Mouse (Mus musculus): ENCODE results near the gene Ugt1a7c. TPM values are rescaled to one million over a fixed set of nuclear protein-coding genes. Genes with fewer than 3 reads are reported as not detected.
A peak's percentile ranks its signal among the peaks of the same experiment; 100 is the strongest.

Gene Ugt1a7c
- total and polyA plus RNA-seq, 3 experiments = not detected

GRCm38 (mm10) chr1:88205294-88205922, 110.5 kb downstream of the Ugt1a7c start, which contains the start of gene Dnajb3:
Dnajb3 (minus strand) TSS chr1:88205782.
- Histone ChIP-seq H3K4me3 (ENCODE audit: control insufficient read depth in 1 of 2, insufficient read depth in 1 of 2, low read depth in 2 of 2, low read length in 2 of 2) (no peak within 1 kb of the TSS), H3K27me3 (ENCODE audit: control insufficient read depth in 1 of 2, insufficient read depth in 2 of 2, low read length in 2 of 2) (peaks cover 0 to 3% of the 10 kb centered on the region in 2 experiments; a peak in 1 of 4 replicates), H3K79me2 (ENCODE audit: control insufficient read depth, insufficient read depth, low read length, poor library complexity) (no peaks in the 10 kb centered on the region), H3K9me3 (replicated peaks; ENCODE audit: insufficient read depth, low read length) (no peaks in the 10 kb centered on the region), H3K9ac (ENCODE audit: control insufficient read depth, low read depth, low read length, poor library complexity, severe bottlenecking) (no peak within 1 kb of the TSS), H3K27ac (ENCODE audit: control insufficient read depth, low read depth, low read length) (no peak within 1 kb of the TSS), H3K4me1 (ENCODE audit: control insufficient read depth in 1 of 2, insufficient read depth in 2 of 2, low read length in 2 of 2) (no peaks in the 10 kb centered on the region), H3K36me3 (ENCODE audit: control insufficient read depth in 1 of 2, insufficient read depth in 2 of 2, low read length in 2 of 2) (peaks cover 0 to 4% of the 10 kb centered on the region in 2 experiments; a peak in 2 of 4 replicates)
- TF ChIP-seq ZKSCAN1 (IDR thresholded peaks at IDR 0.05; ENCODE audit: low read depth, low read length) = no peak
- TF ChIP-seq ZC3H11A (IDR thresholded peaks at IDR 0.05; ENCODE audit: low read depth, low read length) = no peak
- no peak for TF ChIP-seq SMC3 (IDR thresholded peaks at IDR 0.05; ENCODE audit: low read depth, low read length)
- no peak for TF ChIP-seq UBTF (IDR thresholded peaks at IDR 0.05; ENCODE audit: borderline replicate concordance, insufficient read depth, low read depth, low read length)
- TF ChIP-seq CHD2 (IDR thresholded peaks at IDR 0.05; ENCODE audit: low read length) = no peak
- TF ChIP-seq GATA1 (IDR thresholded peaks at IDR 0.05; ENCODE audit: low read depth, low read length) = no peak
- no peak for TF ChIP-seq MYC (IDR thresholded peaks at IDR 0.05; ENCODE audit: low read depth, low read length)
- TF ChIP-seq POLR2AphosphoS5 (IDR thresholded peaks at IDR 0.05; ENCODE audit: borderline replicate concordance, low read depth, low read length) = no peak
- TF ChIP-seq USF1 (IDR thresholded peaks at IDR 0.05; ENCODE audit: low read depth, low read length) = no peak
- TF ChIP-seq RAD21 (IDR thresholded peaks at IDR 0.05; ENCODE audit: low read depth, low read length) = no peak
- TF ChIP-seq MYB (IDR thresholded peaks at IDR 0.05; ENCODE audit: low read depth, low read length) = no peak
- no peak for TF ChIP-seq ELF1 (IDR thresholded peaks at IDR 0.05; ENCODE audit: low read depth, low read length)
- TF ChIP-seq BHLHE40 (IDR thresholded peaks at IDR 0.05; ENCODE audit: borderline replicate concordance, low read depth, low read length) = no peak
- TF ChIP-seq TCF12 (IDR thresholded peaks at IDR 0.05; ENCODE audit: low read depth, low read length) = no peak
- DNase-seq (ENCODE audit: low read depth, low spot score) = no peak

- Histone ChIP-seq H3K4me1 (ENCODE audit: control insufficient read depth in 1 of 2, insufficient read depth in 2 of 2, low read length in 2 of 2) (no peaks in the 10 kb centered on the region), H3K36me3 (ENCODE audit: control insufficient read depth in 1 of 2, insufficient read depth in 2 of 2, low read length in 2 of 2) (peaks cover 0 to 4% of the 10 kb centered on the region in 2 experiments; a peak in 2 of 4 replicates), H3K9me3 (replicated peaks; ENCODE audit: insufficient read depth, low read length) (no peaks in the 10 kb centered on the region), H3K79me2 (ENCODE audit: control insufficient read depth, insufficient read depth, low read length, poor library complexity) (no peaks in the 10 kb centered on the region), H3K27ac (ENCODE audit: control insufficient read depth, low read depth, low read length) (peak overlapping the region; percentile 39), H3K4me3 (ENCODE audit: control insufficient read depth in 1 of 2, insufficient read depth in 1 of 2, low read depth in 2 of 2, low read length in 2 of 2) (no peak overlapping the region), H3K9ac (ENCODE audit: control insufficient read depth, low read depth, low read length, poor library complexity, severe bottlenecking) (no peak overlapping the region), H3K27me3 (ENCODE audit: control insufficient read depth in 1 of 2, insufficient read depth in 2 of 2, low read length in 2 of 2) (no peaks in the 10 kb centered on the region)
- TF ChIP-seq EP300 (IDR thresholded peaks at IDR 0.05; ENCODE audit: low read depth in 1 of 2, low read length in 2 of 2) (peak; percentile 70 to 74), TAL1 (IDR thresholded peaks at IDR 0.05; ENCODE audit: low read length) (peak; percentile 35; the same call in 1 of the 2 replicates), MEF2A (IDR thresholded peaks at IDR 0.05; ENCODE audit: extremely low read depth, insufficient replicate concordance, low read depth, low read length, poor library complexity, severe bottlenecking) (no peak), TCF12 (IDR thresholded peaks at IDR 0.05; ENCODE audit: low read depth, low read length) (peak; percentile 74), GABPA (IDR thresholded peaks at IDR 0.05; ENCODE audit: low read depth, low read length) (no peak), NELFE (IDR thresholded peaks at IDR 0.05; ENCODE audit: low read depth, low read length) (no peak), USF2 (IDR thresholded peaks at IDR 0.05; ENCODE audit: borderline replicate concordance in 1 of 2, insufficient read depth in 1 of 2, low read depth in 1 of 2, low read length in 2 of 2) (no peak), ZNF384 (IDR thresholded peaks at IDR 0.05; ENCODE audit: low read depth, low read length) (no peak), KAT2A (conservative IDR thresholded peaks at IDR 0.05; ENCODE audit: low read depth, low read length) (no peak), GATA1 (IDR thresholded peaks at IDR 0.05; ENCODE audit: low read depth, low read length) (peak; percentile 84), ETS1 (IDR thresholded peaks at IDR 0.05; ENCODE audit: low read depth, low read length) (0 out of 2 replicates have a peak, but pooled peaks have one; percentile 22)
- peak; percentile 53 for DNase-seq (ENCODE audit: low read depth, low spot score)
Measured at GRCm38 (mm10) chr1:88206843-88207479, 112.1 kb downstream of the Ugt1a7c start.
